8 mouse cellular contexts compared by ENCODE assay signal in the genomic region with DNA sequence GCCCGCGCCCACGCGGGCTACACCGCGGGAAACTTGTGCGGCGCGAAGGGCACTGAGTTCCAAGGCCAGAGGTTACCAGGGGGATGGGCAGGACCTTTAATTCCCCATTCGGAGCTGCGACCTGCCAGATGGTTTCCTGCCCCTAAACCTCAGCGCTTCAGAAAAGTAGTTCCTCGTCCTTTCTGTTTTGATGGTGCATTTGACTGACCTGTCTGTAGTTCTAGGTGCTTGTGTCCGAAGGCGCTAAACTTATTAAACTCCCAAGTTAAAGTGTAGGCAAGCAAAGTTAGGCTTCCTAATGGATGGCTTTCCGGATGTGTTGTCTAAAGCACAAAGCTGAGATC. TPM values are rescaled to one million over a fixed set of nuclear protein-coding genes. Genes with fewer than 3 reads are reported as not detected.
A peak's percentile ranks its signal among the peaks of the same experiment; 100 is the strongest.
DNase-seq lines count a peak whose midpoint lies in the region; ATAC-seq and TF ChIP-seq lines count a peak whose summit lies in the region.

No protein-coding gene starts in this region.

- H3K27me3 ChIP-seq in lung, embryonic 16.5 days (ENCODE audit: control insufficient read depth, insufficient read depth, low read depth, low read length) = no peaks in the 10 kb centered on the region
- no peaks in the 10 kb centered on the region for H3K27me3 ChIP-seq in embryonic facial prominence, embryonic 14.5 days (replicated peaks; ENCODE audit: control insufficient read depth, insufficient read depth, low read length)
- H3K27me3 ChIP-seq in kidney, postnatal 0 days (ENCODE audit: insufficient read depth, low read length) = no peaks in the 10 kb centered on the region

- TF ChIP-seq CTCF in kidney, postnatal 0 days (IDR thresholded peaks at IDR 0.05; ENCODE audit: low read depth) = no peak
- no peak for TF ChIP-seq CTCF in olfactory bulb, adult 2 months (IDR thresholded peaks at IDR 0.05; ENCODE audit: insufficient read depth, low read depth, low read length)

- WGBS in lung, embryonic 16.5 days = 1% methylated on average over 16 of the region's 16 CpGs
- 0% methylated on average over 7 of the region's 16 CpGs for WGBS in embryonic facial prominence, embryonic 14.5 days
- under 1% methylated on average over 16 of the region's 16 CpGs for WGBS in kidney, postnatal 0 days
- under 1% methylated on average over 16 of the region's 16 CpGs for WGBS in olfactory bulb, adult 2 months

- TF ChIP-seq POLR2A in olfactory bulb, adult 2 months (IDR thresholded peaks at IDR 0.05; ENCODE audit: insufficient read depth, low read depth, low read length) = no peak

- peak overlapping the region; percentile 89 for H3K4me3 ChIP-seq in lung, embryonic 16.5 days (ENCODE audit: low read length)
- H3K4me3 ChIP-seq in embryonic facial prominence, embryonic 14.5 days (ENCODE audit: low read depth, low read length) = peak overlapping the region; percentile 76
- H3K4me3 ChIP-seq in kidney, postnatal 0 days (replicated peaks; ENCODE audit: low read depth, low read length) = peak overlapping the region; percentile 76
- H3K4me3 ChIP-seq in olfactory bulb, adult 2 months (ENCODE audit: insufficient read depth, low read depth, low read length) = peak overlapping the region; percentile 92

- H3K36me3 ChIP-seq in lung, embryonic 16.5 days (ENCODE audit: control insufficient read depth, insufficient read depth, low read length) = no peaks in the 10 kb centered on the region; the same call in 1 of the 2 replicates
- peaks cover 6% of the 10 kb centered on the region; the same call in 1 of the 2 replicates for H3K36me3 ChIP-seq in embryonic facial prominence, embryonic 14.5 days (ENCODE audit: control insufficient read depth, insufficient read depth, low read length)
- no peaks in the 10 kb centered on the region for H3K36me3 ChIP-seq in kidney, postnatal 0 days (ENCODE audit: insufficient read depth, low read length)

- H3K9ac ChIP-seq in lung, embryonic 16.5 days (ENCODE audit: low read length) = peak overlapping the region; percentile 87
- H3K9ac ChIP-seq in embryonic facial prominence, embryonic 14.5 days (ENCODE audit: low read depth, low read length) = peak overlapping the region; percentile 84
- H3K9ac ChIP-seq in kidney, postnatal 0 days (ENCODE audit: low read depth, low read length) = peak overlapping the region; percentile 81

- H3K27ac ChIP-seq in lung, embryonic 16.5 days (ENCODE audit: low read length) = peak overlapping the region; percentile 86
- peak overlapping the region; percentile 81; the same call in 1 of the 2 replicates for H3K27ac ChIP-seq in embryonic facial prominence, embryonic 14.5 days (replicated peaks; ENCODE audit: low read depth, low read length)
- peak overlapping the region; percentile 91 for H3K27ac ChIP-seq in kidney, postnatal 0 days
- H3K27ac ChIP-seq in olfactory bulb, adult 2 months (ENCODE audit: insufficient read depth, low read depth, low read length) = no peak overlapping the region

- H3K9me3 ChIP-seq in lung, embryonic 16.5 days (ENCODE audit: control insufficient read depth, low read length) = no peaks in the 10 kb centered on the region
- no peaks in the 10 kb centered on the region for H3K9me3 ChIP-seq in embryonic facial prominence, embryonic 14.5 days (ENCODE audit: control insufficient read depth, low read length)
- H3K9me3 ChIP-seq in kidney, postnatal 0 days (replicated peaks; ENCODE audit: low read length) = no peaks in the 10 kb centered on the region

- DNase-seq in lung, postnatal 36 days = no peak
- no peak for DNase-seq in embryonic facial prominence, embryonic 14.5 days (ENCODE audit: low spot score)
- peak; percentile 31 for DNase-seq in kidney, postnatal 0 days (ENCODE audit: low spot score)
- DNase-seq in adrenal gland, postnatal 4 days (ENCODE audit: low spot score in 2 of 2) = no peak
- DNase-seq in cerebellum, adult 8-10 months = no peak
- DNase-seq in MN1 (ENCODE audit: low spot score) = no peak

- ATAC-seq in lung, embryonic 16.5 days (ENCODE audit: low read depth) = no peak
- no peak for ATAC-seq in embryonic facial prominence, embryonic 14.5 days (ENCODE audit: low read depth)
- peak; percentile 60; the same call in 1 of the 2 replicates for ATAC-seq in kidney, postnatal 0 days (replicated peaks; ENCODE audit: low FRiP score, low read depth)

- H3K4me2 ChIP-seq in lung, embryonic 16.5 days (ENCODE audit: low read depth, low read length) = peak overlapping the region; percentile 94
- peak overlapping the region; percentile 92 for H3K4me2 ChIP-seq in embryonic facial prominence, embryonic 14.5 days (ENCODE audit: low read depth, low read length)
- H3K4me2 ChIP-seq in kidney, postnatal 0 days (ENCODE audit: low read length) = peak overlapping the region; percentile 88

- H3K4me1 ChIP-seq in lung, embryonic 16.5 days (replicated peaks; ENCODE audit: control insufficient read depth, insufficient read depth, low read length) = peaks cover 31% of the 10 kb centered on the region
- peaks cover 12% of the 10 kb centered on the region; the same call in 1 of the 2 replicates for H3K4me1 ChIP-seq in embryonic facial prominence, embryonic 14.5 days (ENCODE audit: control insufficient read depth, insufficient read depth, low read length)
- peaks cover 13% of the 10 kb centered on the region for H3K4me1 ChIP-seq in kidney, postnatal 0 days (replicated peaks; ENCODE audit: insufficient read depth, low read length)
- peaks cover 7% of the 10 kb centered on the region; the same call in 1 of the 2 replicates for H3K4me1 ChIP-seq in olfactory bulb, adult 2 months (ENCODE audit: control insufficient read depth, insufficient read depth, low read length)

RNA-seq across cellular contexts. Expression of a gene that starts 39.5 kb away (rescaled TPM):
- 22.7 and 26.4 TPM in 2 replicates for polyA plus RNA-seq in lung, embryonic 16.5 days (2015; fragmentation: Nextera tagmentation; extraction: Ambion mirVana)
- 39.2 and 40.4 TPM in 2 replicates for polyA plus RNA-seq in embryonic facial prominence, embryonic 14.5 days (2014; fragmentation: Nextera tagmentation; extraction: Ambion mirVana)
- polyA plus RNA-seq in kidney, postnatal 0 days (2015; fragmentation: Nextera tagmentation; extraction: Ambion mirVana) = 20.6 and 21.2 TPM in 2 replicates
- not detected in 2 replicates for polyA plus RNA-seq in olfactory bulb, adult 2 months (2012; ENCODE audit: insufficient read depth, insufficient read length, low replicate concordance, missing spikeins)
- total RNA-seq in adrenal gland, postnatal 4 days (2021) = 10 to 100 TPM; 64.6 to 75.2 TPM
